In the genomic region with DNA sequence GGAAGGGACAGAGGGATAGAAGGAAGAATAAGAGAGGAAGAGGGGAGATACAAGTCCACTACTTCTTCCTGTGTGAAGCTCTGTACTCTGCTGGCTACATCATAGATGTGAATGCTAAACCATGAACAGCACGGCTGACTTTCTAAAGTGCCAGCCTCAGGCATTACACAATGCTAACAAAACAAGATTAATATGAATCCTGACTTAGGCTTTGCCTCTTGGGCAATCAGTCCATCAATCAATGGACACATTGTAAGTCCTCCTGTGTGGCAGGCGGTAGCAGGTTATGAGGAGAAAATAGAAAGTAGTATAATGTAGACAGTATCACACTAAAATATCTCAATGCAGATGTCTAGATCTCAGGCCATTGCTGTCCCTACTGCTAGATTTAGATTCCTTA, we compare ENCODE assay signal across 26 mouse cellular contexts.
"Had no signal": no experiment of that assay in that cellular context is flagged by ENCODE, and none has a peak within 500 bp of the region (broad histone marks: within the 10 kb centered on the region; RNA-seq: fewer than 3 reads in every experiment).

No protein-coding gene starts in this region.

- H3K9me3 ChIP-seq: heart, embryonic 10.5 days; hindbrain, embryonic 10.5 days; hindbrain, embryonic 13.5 days; hindbrain, embryonic 15.5 days; kidney, embryonic 15.5 days; limb, embryonic 13.5 days; limb, embryonic 15.5 days; liver, embryonic 13.5 days; liver, embryonic 15.5 days had no signal

- DNase-seq: gastrocnemius, postnatal 14 days; gastrocnemius, postnatal 36 days; heart, adult 18-20 months; heart, postnatal 10 days; heart, postnatal 4 days; kidney, adult 11 months; kidney, adult 2 months; kidney, adult 9 months; kidney, postnatal 14 days; kidney, postnatal 36 days; layer of hippocampus, adult 9-11 months; layer of hippocampus, postnatal 36 days; left cerebral cortex, postnatal 4 days; liver, embryonic 13.5 days had no signal

- H3K27ac ChIP-seq: heart, embryonic 10.5 days; hindbrain, embryonic 10.5 days; hindbrain, embryonic 13.5 days; hindbrain, embryonic 15.5 days; hindbrain, postnatal 0 days; kidney, embryonic 15.5 days; kidney, postnatal 0 days; limb, embryonic 13.5 days; limb, embryonic 15.5 days; liver, embryonic 13.5 days; liver, embryonic 15.5 days had no signal

- H3K27me3 ChIP-seq: heart, embryonic 12.5 days; hindbrain, embryonic 13.5 days; hindbrain, embryonic 15.5 days; kidney, embryonic 15.5 days; limb, embryonic 13.5 days; limb, embryonic 15.5 days; liver, embryonic 13.5 days; liver, embryonic 15.5 days had no signal

- H3K4me2 ChIP-seq: heart, embryonic 12.5 days; hindbrain, embryonic 13.5 days; hindbrain, embryonic 15.5 days; kidney, embryonic 15.5 days; limb, embryonic 13.5 days; limb, embryonic 15.5 days; liver, embryonic 13.5 days; liver, embryonic 15.5 days had no signal

- H3K4me1 ChIP-seq: heart, embryonic 10.5 days; heart, embryonic 12.5 days; hindbrain, embryonic 10.5 days; hindbrain, embryonic 13.5 days; hindbrain, embryonic 15.5 days; kidney, embryonic 15.5 days; limb, embryonic 13.5 days; limb, embryonic 15.5 days; liver, embryonic 13.5 days; liver, embryonic 15.5 days had no signal

- H3K9ac ChIP-seq: heart, embryonic 12.5 days; hindbrain, embryonic 13.5 days; hindbrain, embryonic 15.5 days; kidney, embryonic 15.5 days; limb, embryonic 13.5 days; limb, embryonic 15.5 days; liver, embryonic 13.5 days; liver, embryonic 15.5 days had no signal

- ATAC-seq: hindbrain, postnatal 0 days; intestine, embryonic 16.5 days had no signal

- H3K4me3 ChIP-seq: heart, embryonic 10.5 days; heart, embryonic 12.5 days; hindbrain, embryonic 10.5 days; hindbrain, embryonic 13.5 days; hindbrain, embryonic 15.5 days; kidney, embryonic 15.5 days; limb, embryonic 13.5 days; limb, embryonic 15.5 days; liver, embryonic 13.5 days; liver, embryonic 15.5 days had no signal

- H3K36me3 ChIP-seq: heart, embryonic 10.5 days; heart, embryonic 12.5 days; hindbrain, embryonic 10.5 days; hindbrain, embryonic 13.5 days; hindbrain, embryonic 15.5 days; kidney, embryonic 15.5 days; limb, embryonic 13.5 days; limb, embryonic 15.5 days; liver, embryonic 13.5 days; liver, embryonic 15.5 days had no signal
